Mouse (Mus musculus) megakaryocyte, embryonic 14.5 days (primary cell): Measurements from ENCODE around the gene Ccr5.
"Not testable (repeated sequence)": the region's sequence is repeated elsewhere in the genome, so short reads cannot be mapped to it uniquely, and the experiment has no call there.

Experiments used
- FLI1 ChIP-seq: IDR thresholded peaks from 2 replicates; pipeline ENCODE4 v1.6.1; 2012; ENCODE audit warnings: low read length, inconsistent platforms, mixed read lengths
- GATA1 ChIP-seq: IDR thresholded peaks from 3 replicates; pipeline ENCODE4 v1.6.1; 2012; ENCODE audit warnings: mixed read lengths, low read length, inconsistent platforms, borderline replicate concordance

GRCm38 (mm10) chr9:124132899-124133298 lies 11.6 kb downstream of the Ccr5 start:
- not testable (repeated sequence) for TF ChIP-seq FLI1, GATA1
